Mouse (Mus musculus): Measurements from ENCODE around the gene Nsfl1c.

DNA sequence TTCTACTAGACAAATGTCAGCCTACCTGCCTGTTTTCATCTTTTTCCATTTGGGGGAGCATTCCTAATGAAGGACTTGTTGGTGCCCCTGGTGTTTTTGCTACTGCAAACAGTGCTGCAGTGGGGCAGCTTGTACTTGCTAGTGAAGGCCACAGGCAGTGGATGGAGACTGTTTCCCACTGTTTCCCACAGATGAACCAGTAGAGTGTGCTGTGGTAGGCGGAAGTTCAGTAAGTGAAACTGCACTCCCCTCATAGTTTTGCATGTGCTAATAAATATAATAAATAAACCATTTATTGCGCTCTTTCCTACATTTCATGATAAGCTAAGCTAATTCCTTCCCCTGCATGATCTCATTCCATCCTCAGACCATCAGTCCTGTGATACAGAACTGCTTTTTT lies 25.0 kb downstream of the Nsfl1c start:
- TF ChIP-seq CTCF (IDR thresholded peaks at IDR 0.05; ENCODE audit: borderline replicate concordance, insufficient read depth, low read depth, low read length), result no peak
- TF ChIP-seq POLR2A (IDR thresholded peaks at IDR 0.05; ENCODE audit: borderline replicate concordance, insufficient read depth, low read length), result no peak
